Mouse (Mus musculus): ENCODE measurements around the gene Chrm2.

Gene Chrm2

GRCm38 (mm10) chr6:36517242-36517641, 129.4 kb downstream of the Chrm2 start:
- no peak for DNase-seq (ENCODE audit: low spot score)

- DNase-seq (ENCODE audit: low spot score), result no peak
These were observed 135.7 kb downstream of the Chrm2 start for GRCm38 (mm10) chr6:36523599-36523998.

GRCm38 (mm10) chr6:36528509-36528908, 140.6 kb downstream of the Chrm2 start:
- DNase-seq (ENCODE audit: low spot score), result no peak

- no peak for DNase-seq (ENCODE audit: low spot score)
These were observed 153.4 kb downstream of the Chrm2 start for GRCm38 (mm10) chr6:36541247-36541646.

- no peak for DNase-seq (ENCODE audit: low spot score)
These were observed 179.0 kb downstream of the Chrm2 start for GRCm38 (mm10) chr6:36566886-36567285.

Measured in layer of hippocampus, adult 9-10 months (tissue).